Mouse (Mus musculus): ENCODE data around the gene Pcca.

The Pcca gene

DNA sequence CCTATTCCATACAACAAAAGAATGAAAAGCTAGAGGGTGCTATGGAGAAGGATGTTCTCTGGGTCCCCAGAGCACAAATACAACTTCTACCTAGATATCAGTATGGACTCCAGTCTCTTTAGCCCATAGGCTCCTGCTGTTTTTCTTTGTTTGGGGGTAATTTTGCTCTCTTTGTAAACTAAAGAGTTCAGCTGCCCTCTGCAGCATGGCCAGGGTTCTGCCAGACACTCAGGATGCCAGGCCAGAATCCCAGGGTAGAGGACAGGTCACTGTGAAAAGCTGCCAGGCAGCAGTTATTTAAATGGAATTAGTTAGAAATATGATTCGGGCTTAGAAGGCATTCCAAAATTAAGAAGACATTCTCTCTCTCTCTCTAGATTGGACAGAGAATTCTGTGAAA lies 402.3 kb downstream of the Pcca start:
- DNase-seq (ENCODE audit: low read depth, low spot score), result no peak
